Mouse (Mus musculus): ENCODE data around the gene Ganab.

The Ganab gene

DNA sequence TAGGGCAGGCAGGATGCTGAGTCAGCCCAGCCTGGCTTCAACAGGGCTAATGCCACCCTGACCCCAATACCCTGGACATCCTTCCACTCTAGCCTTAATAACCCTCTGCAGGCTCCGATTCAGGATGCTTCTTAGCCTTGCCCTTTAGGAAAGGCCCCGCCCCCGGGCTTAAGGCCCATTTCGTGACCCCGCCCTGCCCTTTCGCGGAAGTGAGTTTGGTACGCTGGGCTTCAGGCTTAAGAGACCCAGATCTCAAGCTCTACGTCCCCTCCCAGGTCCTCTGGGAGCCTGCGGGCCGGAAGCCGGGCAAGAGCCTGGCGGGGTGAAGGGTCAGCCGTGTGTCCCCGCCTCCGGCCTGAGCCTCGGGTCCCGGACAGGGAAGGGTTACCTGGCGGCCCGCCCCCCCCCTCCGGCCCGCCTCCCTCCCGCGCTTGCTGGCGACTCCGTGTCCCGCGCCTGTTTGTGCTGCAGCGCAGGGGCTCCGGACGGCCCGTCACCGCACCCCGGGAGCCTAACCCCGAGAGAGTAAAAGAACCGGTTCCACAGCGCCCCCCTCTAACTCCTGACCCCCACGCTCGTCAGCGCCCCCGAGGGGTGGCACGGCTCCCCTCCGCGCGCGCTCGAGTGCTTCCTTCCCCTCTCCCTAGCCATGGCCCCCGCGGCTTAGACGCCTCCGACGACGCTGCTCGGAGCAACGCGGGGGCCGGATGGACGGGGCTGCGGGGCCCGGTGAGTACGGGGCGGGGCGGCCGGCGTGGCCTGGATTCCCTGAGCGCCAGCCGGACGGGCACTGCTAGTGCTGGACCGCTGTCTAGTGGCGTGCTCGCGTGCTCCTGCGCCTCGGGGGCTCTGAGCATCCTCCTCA is 31.6 kb downstream of the Ganab start, which contains the start of the genes Rom1 and Eml3:
Rom1 (minus strand) TSS at position 133 of the 865 bp plus-strand sequence.
Eml3 (plus strand) TSS at position 329 of the 865 bp plus-strand sequence.
- peak; percentile 77 to 80 for DNase-seq (ENCODE audit: low spot score in 2 of 2)

DNA sequence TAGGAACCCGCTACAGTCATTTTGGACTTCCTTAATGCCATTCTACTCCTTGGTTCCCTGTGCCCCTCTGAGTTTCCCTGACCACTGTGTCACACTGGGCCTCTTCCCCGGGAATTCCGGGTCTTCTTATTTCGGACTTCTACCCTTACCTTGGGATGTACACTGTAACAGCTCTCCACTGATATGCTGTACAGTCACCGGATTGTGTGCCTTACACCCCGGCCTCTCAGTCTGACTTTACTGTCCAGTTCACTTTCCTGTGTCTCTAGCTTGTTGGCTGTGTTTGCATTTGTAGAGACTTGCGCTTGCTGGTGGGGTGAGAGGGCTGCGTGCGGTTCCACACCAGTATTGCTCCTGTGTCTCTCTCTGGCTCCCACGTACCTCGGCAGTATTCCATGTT is 32.2 kb downstream of the Ganab start:
- no peak for DNase-seq (ENCODE audit: low spot score in 2 of 2)

DNA sequence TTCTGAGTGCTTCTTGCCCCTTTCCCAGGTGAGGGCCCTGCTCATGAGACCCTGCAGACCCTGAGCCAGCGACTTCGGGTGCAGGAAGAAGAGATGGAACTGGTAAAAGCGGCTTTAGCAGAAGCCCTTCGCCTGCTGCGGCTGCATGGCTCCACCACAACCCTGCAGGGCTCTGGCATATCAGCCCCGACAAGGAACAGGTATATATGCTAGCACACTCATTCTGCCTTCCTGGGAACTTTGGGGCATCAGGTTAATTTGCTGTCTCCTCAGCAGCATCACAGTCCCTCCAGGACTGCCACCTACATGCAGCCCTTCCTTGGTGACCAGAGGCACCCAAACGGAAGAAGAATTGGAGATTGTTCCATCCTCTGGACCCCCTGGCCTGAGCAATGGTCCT is 32.9 kb downstream of the Ganab start:
- no peak for DNase-seq (ENCODE audit: low spot score in 2 of 2)

DNA sequence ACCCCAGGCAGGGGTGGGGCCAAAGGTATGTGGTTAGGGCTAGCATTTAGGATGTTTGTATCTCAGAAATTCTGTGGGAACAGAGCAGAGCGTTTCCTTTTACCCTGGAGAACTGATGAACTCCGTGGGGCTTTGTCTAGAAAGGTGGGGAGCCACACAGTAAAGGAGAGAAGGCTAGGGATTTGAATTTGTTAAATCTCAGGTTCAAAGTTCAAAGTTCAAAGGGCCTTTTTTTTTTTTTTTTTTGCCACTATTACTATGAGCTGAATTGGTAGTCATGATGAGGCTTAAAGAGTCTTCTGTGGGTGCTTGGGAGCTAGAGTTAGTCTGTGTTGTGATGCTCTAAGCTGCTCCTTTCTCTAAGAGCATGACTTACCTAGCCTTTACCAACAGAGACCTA is 38.9 kb downstream of the Ganab start:
- no peak for DNase-seq (ENCODE audit: low spot score in 2 of 2)

DNA sequence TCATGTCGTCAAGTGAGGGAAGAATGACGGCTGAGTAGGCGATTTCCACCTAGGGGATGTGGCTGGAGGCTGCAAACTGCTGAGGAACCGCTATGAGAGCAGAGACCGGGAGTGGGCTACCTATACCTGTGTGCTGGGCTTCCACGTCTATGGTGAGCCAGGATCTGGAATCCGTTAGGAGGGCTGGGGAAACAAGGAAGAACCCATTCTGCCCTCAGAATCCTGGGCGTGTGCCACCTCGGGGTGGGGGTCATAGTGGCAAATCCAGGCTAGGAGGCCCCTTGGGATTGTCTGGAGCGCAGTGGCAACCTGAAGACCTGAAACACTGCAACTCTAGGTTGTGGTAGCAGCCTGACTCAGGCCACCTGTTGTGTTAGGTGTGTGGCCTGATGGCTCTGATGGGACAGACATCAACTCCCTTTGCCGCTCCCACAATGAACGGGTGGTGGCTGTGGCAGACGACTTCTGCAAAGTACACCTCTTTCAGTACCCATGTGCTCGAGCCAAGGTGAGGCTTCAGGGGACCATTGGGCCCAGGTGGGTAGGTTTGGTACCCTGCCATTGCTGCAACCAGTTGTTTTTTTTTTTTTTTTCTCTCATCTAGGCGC is 42.8 kb downstream of the Ganab start:
- no peak for DNase-seq (ENCODE audit: low spot score in 2 of 2)

DNA sequence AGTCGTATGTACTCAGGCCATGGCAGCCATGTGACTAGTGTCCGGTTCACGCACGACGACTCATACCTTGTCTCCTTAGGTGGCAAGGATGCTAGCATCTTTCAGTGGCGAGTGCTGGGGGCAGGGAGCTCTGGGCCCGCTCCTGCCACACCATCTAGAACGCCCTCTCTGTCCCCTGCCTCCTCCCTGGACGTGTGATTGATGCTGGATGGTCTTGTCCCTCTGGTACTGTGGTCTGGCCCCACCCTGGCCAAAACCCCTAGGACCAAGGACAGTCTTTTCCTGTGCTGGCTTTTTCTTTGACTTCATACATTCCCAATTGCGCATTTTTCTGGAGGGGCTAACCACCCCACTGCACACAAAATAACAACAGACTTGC is 43.3 kb downstream of the Ganab start:
- no peak for DNase-seq (ENCODE audit: low spot score in 2 of 2)

DNA sequence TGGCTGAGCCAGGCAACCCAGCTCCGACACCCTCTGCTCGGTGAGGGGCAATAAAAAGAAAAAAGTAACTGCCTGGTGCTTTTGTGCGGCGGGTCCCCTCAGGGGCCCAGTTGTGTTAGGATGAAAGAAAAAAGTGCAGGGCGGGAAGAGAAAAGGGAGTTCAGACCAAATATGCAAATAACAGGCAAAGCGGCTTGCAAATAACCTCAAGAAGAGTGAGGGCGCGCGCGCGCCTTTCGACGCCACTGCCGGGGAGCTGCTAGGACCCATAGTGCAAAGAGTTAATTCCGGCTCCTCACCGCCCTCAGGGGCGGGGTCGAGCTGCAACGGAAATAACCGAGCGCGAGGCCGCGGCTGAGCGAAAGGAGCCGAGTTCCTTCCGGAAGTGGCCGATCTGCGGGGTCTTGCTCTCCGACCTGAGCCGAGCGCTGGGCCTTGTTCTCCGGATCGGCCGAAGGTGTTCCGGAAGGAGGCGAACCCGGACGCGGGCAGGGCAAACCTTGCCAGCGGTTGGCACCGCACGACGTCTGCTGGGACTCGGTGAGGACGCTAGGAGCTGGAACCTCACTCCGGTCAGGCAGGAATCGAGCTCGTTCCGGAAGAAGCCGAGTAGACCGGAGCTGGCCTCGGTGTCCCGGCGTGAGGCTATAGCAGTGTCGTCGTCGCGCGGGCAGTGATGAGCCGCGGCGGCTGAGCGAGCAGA is 43.8 kb downstream of the Ganab start, which contains the start of gene Mta2:
Mta2 (plus strand) TSS at position 361 of the 703 bp plus-strand sequence.
- peak; percentile 95 to 96 for DNase-seq (ENCODE audit: low spot score in 2 of 2)

DNA sequence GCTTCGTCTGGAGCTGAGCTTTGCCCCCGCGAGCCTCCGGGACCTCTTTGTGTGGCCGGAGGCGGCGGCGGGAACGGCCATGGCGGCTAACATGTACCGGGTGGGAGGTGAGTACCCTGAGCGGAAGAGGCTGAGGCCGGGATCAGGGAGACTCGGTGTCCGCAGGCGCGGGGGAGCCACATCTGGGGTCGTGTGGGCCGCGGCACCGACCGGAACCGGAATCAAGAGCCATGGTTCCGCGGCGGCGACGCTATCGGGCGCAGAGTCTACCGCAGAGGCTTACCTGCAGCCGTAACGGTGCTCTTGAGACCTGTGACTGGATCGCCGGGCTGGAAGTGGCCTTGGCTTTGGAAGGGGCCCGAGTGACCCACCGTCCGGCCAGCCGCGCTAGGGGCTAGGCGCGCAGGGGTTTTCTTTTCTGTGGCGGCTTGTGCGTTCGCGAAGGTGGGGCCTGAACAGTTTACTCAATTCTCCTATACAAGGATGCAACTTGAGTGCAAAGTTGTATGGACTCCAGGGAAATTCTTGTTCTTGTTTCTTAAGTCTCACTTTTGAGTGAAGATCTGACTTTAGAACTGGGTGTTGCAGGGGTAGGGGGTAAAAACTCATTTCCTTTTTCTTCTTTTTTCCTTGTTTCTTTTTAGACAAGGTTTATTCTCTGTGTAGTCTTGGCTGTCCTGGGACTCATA is 44.5 kb downstream of the Ganab start:
- DNase-seq (ENCODE audit: low spot score in 2 of 2), result no peak

DNA sequence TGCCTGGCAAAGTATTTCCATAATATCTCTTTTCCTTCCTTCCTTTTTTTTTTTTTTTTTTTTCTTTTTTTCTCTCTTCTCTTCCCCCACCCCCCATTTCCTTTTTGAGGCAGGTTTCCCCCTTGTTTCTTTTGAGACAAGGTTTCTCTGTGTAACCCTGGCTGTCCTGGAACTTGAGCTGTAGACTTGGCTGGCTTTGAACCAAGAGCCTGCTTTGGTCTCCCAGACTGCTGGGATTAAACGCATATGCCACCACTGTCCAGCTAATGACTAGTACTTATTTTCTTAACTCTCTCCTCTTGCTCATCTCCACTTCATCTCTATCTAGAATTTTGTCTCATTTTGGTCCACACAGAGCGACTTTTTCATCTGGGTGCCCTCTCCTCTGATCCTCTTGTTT is 45.2 kb downstream of the Ganab start:
- no peak for DNase-seq (ENCODE audit: low spot score in 2 of 2)

DNA sequence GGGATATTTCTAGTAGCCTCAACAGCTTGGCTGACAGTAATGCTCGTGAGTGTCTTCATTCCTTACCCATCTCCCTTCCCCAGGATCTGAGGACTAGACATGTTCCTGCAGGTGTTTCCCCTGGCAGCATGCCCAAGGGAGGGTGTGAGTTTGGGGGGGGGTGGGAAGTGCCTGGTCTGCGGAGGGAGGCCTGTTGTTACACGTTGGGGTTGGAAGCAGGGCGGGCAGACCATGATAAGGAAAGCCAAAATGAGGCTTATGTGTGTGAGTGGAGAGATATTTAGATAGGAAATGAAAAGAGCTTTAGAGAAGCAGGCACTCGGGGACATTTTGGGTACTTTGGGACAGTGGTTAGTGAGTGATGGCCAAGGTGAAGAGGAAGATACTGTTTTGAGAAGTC is 46.2 kb downstream of the Ganab start:
- no peak for DNase-seq (ENCODE audit: low spot score in 2 of 2)

DNA sequence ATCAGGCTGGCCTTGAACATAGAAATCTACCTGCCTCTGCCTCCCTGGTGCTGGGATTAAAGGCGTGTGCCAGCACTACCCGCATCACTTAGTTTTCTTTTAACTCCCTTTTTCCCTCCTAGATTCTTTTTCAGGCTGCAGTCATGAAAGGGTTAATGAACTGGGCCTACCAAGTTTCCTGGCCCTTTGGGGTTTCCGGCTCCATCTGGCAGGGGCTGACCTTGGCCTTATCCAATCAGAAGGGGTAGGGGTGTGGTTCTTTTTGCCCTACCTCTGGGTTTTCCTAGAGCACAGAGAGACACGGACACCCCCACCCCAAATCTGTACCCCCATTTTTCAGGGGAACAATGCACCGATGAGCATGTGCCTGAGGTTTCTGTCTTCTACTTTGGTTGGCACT is 46.9 kb downstream of the Ganab start:
- peak; percentile 58 for DNase-seq (ENCODE audit: low spot score in 2 of 2)

DNA sequence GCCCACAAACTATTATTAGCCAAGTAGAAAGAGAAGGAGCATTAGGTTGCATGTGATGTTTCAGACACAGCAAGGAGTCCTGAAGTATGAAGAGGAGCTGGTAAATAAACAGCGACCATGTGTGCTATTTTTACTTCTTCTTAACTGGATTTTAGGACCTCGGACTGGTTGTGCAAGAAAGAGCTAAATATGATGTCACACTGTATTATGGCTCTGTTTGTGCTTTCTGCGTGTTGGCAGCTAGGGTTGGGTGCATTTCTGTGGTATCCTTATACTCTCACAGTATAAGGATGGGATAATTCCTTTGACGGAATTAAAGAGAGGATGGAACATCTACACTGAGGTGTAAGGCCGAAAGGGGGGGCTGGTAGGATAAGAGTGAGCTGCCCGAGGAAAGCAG is 47.4 kb downstream of the Ganab start:
- no peak for DNase-seq (ENCODE audit: low spot score in 2 of 2)

DNA sequence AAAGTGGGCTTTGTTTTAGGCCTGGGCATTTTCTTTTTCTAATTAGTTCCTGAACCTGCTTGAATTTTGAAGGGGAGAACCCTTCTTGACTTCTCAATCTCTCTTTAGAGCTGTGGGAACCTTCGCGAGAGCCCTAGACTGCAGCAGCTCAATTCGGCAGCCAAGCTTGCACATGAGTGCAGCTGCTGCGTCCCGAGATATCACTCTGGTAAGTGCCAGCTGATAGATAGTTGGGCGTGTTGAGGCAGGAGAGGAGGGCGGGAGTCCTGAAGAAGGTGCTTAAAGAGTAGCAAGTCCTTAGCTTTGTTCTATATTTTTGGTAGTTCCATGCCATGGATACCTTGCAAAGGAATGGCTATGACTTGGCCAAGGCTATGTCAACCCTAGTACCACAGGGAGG is 49.1 kb downstream of the Ganab start:
- DNase-seq (ENCODE audit: low spot score in 2 of 2), result no peak

DNA sequence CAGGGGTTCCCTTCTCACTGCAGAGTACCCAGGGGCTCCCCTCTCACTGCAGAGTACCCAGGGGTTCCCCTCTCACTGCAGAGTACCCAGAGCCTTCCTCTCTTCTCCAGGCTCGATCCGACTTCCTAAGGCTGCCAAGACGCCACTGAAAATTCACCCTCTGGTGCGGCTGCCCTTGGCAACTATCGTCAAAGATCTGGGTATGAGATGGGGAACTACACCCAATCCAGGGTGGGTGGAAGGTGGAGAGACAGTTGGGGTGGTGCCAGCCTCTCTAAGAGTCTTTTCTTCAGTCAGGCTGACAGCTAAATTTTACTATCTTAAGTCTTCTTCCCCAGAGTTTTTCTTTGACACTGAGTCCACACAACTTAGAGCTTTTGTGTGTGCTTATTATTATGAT is 52.3 kb downstream of the Ganab start:
- DNase-seq (ENCODE audit: low spot score in 2 of 2), result no peak

DNA sequence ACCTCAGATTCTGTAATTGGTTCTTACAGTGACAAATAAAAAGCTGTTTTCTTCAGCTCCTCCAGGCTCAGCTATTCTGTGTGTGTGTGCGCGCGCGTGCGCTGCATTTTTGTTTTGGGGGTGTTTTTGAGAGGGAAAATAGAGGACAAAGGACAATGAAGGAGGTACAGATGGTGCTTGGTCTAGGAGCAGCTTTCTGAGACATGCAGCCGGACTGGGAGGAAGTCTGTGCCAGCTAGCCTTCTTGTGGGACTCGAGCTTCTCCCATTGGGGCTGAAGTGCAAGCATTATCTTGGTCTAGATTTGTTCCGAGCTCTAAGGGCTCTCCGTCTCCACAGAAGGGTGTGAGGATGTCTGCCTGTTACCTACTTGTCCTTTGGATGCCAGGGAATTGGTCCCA is 54.4 kb downstream of the Ganab start:
- no peak for DNase-seq (ENCODE audit: low spot score in 2 of 2)

DNA sequence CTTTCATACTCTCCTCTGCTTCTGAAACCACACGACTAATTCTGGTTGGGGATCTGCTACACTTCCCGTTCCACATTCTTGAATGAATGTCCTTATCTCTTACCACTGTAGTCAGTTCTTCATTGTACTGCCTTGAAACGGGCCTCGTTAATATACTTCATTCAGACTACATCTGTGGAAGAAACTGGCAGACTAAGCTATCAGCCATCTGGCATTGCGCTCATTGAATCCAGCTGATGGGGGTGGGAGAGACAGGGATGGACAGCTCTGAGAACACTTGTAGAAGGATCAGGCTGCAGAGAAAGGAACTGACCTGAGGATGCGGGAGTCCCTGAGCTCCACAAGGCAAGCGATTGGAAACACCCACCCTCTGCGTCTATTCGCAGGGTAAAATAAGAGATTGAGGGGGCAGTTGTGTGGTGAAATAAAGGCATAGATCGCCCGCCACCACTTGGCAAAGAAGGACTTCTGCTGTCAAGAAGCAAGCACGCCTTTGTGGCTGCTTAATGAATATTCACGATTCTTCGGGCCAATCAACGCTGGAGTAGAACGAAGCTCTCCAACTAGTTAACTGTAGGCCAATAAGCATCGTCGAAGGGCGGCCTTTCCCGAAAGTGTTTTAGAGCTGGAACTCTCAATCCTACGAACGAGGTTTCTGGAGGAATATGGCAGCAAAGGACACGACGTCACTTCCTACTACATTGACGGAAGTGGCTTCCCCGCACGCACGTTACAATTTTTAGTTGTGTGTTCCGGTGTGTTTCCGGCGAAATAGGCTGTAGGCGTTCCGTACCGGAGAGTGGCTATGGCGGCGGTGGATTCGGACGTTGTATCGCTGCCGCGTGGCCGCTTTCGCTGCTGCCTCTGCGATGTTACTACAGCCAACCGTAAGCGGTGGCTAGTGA is 55.5 kb downstream of the Ganab start, which contains the start of gene Tut1:
Tut1 (plus strand) TSS at position 713 of the 905 bp plus-strand sequence.
- DNase-seq (ENCODE audit: low spot score in 2 of 2), result peak; percentile 89 to 93

DNA sequence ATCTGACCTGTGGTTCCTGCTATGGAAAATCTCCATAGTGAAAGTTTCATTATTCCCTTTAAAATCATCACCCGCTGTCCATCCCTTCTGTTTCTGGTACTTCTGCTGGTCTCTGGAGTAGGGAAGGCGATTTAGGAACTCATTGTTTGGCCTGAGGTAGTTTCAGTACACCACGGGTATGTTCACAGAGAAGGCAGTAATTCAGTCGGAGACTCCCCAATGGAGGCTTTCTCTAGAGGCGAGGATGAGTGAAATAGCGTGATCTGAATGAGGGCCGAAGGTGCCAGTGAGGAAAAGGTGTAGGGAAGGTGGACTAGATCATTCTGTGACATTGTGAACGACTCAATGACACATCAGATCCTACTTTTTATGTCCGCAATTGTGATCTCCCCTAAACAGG is 56.3 kb downstream of the Ganab start:
- no peak for DNase-seq (ENCODE audit: low spot score in 2 of 2)

DNA sequence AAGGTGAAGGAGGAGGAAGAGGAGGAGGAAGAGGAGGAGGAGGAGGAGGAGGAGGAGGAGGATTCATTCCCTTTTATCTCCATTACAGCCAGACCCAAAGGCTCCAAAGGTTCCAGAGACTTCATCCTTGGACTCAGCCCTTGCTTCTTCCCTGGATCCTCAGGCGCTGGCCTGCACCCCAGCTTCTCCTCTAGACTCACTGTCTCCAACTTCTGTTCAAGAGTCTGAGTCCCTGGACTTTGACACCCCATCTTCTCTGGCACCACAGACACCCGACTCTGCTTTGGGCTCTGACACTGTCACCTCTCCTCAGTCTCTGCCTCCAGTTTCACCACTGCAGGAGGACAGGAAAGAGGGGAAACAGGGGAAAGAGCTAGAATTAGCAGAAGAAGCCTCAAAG is 64.4 kb downstream of the Ganab start:
- no peak for DNase-seq (ENCODE audit: low spot score in 2 of 2)

DNA sequence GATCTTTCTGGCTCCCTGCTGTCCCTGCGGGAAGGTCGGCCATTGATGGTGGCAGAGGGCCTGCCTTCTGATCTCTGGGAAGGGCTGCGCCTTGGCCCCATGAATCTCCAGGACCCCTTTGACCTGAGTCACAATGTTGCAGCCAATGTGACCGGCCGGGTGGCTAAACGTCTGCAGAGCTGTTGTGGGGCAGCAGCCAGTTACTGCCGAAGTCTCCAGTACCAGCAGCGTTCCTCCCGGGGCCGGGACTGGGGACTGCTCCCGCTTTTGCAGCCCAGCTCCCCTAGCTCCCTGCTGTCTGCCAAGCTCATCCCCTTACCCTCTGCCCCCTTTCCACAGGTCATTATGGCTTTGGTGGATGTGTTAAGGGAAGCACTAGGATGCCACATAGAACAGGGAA is 67.2 kb downstream of the Ganab start:
- DNase-seq (ENCODE audit: low spot score in 2 of 2), result no peak

DNA sequence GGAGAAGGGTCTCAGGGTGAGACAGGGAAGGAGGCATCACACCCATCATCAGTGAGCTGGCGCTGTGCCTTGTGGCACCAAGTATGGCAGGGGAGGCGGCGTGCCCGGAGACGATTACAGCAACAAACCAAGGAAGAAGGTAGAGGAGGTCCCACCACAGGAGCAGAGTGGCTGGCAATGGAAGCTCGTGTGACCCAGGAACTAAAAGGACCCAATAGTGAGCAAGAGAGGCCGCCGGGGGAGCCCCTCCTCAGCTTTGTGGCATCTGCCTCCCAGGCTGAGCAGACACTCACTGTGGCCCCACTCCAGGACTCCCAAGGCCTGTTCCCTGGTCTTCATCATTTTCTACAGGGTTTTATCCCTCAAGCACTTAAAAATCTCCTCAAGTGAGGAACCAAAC is 67.9 kb downstream of the Ganab start:
- no peak for DNase-seq (ENCODE audit: low spot score in 2 of 2)

DNA sequence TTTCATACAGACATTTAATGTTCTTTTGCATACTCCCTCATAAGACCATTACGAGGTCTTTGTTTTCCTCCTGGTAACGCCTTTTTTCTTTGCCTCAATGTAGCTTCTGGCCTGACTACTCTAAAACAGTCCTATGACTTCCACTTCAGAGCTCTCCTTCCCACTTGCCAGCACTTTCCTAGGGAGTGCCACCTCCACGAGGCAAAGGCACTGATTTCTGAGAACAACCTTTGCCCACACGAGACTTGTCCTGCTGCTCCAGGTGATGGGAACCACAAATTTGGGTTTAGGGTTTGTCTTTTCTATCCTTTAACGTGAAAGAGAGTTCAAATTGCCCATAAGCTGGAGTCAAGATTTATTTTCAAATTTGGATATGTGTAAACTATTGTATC is 68.3 kb downstream of the Ganab start:
- no peak for DNase-seq (ENCODE audit: low spot score in 2 of 2)

All from natural killer cell, adult 2 months (primary cell).